Mouse (Mus musculus): ENCODE measurements around the gene Jmjd1c.

- TF ChIP-seq CTCF (IDR thresholded peaks at IDR 0.05; ENCODE audit: control insufficient read depth, insufficient read depth, insufficient replicate concordance, low read depth, low read length) (no peak), POLR2A (IDR thresholded peaks at IDR 0.05; ENCODE audit: control insufficient read depth, low read depth, low read length) (no peak)
Measured at GRCm38 (mm10) chr10:67252353-67252752, 156.4 kb downstream of the Jmjd1c start.
